Mouse (Mus musculus) C2C12 (cell line): ENCODE results near the gene Gcc1.

Experiments used
- CTCF ChIP-seq: IDR thresholded peaks from one replicate; pipeline ENCODE4 v1.5.1; 2011; ENCODE audit not compliant: control insufficient read depth, insufficient read depth, insufficient read length
- MAX ChIP-seq: IDR thresholded peaks from one replicate; pipeline ENCODE4 v1.6.1; 2011; ENCODE audit warnings: mild to moderate bottlenecking, control low read depth
- MYOD1 ChIP-seq: IDR thresholded peaks from one replicate; pipeline ENCODE4 v1.6.1; 2011; ENCODE audit warnings: low read depth; ENCODE audit not compliant: control insufficient read depth, insufficient read length
- MYOG ChIP-seq: IDR thresholded peaks from one replicate; pipeline ENCODE4 v1.6.1; 2011; ENCODE audit not compliant: control insufficient read depth, insufficient read length; ENCODE audit errors: extremely low read depth

DNA sequence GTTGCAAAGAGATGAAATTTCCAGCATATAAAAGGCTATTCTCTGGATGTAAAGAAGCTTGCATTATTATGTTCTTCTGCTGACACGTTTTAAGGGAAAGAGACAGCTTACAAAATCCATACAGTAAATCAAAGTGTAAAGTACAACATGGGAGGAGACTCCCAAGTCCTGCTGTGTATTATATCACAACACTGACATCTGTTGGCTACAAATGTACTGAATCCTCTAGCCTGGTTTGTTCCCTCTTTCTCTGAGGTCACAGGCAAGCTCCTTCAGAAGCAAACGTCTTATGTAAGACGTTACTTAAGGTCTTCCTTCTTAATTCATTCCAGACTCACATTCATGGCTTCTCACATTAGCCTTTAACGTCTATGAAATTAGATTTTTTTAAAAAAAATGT is 46.2 kb downstream of the Gcc1 start:
- TF ChIP-seq CTCF, result no peak
- no peak for TF ChIP-seq MYOG
- TF ChIP-seq MYOD1, result no peak
- no peak for TF ChIP-seq MAX
